Mouse (Mus musculus) right cerebral cortex, postnatal 4 days (tissue): ENCODE measurements around the gene Fer1l5.

Experiments
- DNase-seq: peaks from one replicate; pipeline ENCODE4 v3.0.0-alpha.2; 2022

The Fer1l5 gene

DNA sequence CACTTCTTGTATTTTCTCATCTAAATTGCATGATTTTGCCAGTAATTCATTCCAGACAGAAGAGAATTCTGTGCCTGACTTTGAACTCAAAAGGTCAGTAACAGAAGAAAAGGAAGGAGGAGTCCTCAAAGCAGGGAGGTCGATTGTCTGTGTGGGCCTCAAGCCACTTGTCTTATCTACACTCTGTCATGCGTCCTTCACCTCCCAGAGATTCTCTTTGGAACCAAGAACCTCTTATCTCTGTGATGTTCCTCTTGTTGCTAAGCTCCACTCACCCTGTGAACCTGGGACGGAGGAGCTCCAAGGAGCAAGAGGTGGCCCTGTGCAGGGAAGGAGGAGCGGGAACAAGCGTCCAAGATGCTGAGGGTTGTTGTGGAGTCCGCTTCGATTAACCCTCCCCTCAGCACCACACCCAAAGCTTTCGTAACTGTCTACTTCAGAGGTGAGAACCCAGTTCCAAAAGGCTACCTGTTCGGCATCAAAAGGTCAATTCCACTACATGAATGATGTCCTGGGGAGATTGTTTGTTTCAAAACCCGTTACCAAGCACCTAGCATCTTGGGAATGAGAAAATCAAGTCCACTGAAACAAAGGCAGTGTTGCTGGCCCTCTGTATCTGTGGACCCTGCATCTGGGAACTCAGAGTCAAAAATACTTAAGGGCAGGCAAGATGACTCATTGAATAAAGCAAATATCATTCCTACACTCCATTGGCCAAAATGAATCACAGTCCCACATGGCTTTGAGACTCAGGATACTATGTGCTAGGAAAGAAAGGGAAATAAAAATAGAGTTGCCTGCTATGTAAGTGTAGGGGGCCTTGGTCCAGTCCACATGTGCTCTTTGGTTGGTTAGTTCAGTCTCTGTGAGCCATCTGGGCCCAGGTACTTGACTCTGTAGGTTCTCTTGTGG is at the start of gene Fer1l5:
Gene Fer1l5, plus strand, starts transcription at position 358 of the 912 bp plus-strand sequence.
- DNase-seq = no peak

GRCm38 (mm10) chr1:36323076-36323475 is 49.0 kb upstream of the Fer1l5 start:
- no peak for DNase-seq

GRCm38 (mm10) chr1:36323746-36324448 is 48.2 kb upstream of the Fer1l5 start:
- no peak for DNase-seq

DNA sequence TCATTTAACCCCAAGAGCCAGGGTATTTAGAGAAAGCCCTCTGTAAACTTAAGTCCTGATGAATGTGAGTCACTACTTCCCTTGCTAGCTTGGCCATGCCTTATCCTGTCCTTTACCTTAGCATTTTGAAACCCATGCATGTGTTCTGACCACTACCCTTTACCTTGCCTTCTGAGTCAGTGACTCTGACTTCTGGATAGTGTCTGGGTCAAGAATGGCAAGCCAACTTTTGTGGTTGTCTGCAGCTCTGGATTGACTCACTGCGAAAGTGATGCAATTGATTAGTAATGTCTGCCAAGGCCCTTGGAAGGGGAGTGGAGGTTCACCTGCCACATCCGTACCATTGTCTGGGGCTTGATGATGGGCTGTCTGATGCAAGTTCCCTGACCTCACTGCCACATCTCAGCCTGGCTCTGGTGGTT is 46.2 kb upstream of the Fer1l5 start:
- no peak for DNase-seq

GRCm38 (mm10) chr1:36326815-36327214 is 45.3 kb upstream of the Fer1l5 start:
- DNase-seq = no peak

- DNase-seq = no peak
These were observed 40.3 kb upstream of the Fer1l5 start for GRCm38 (mm10) chr1:36331743-36332142.

DNA sequence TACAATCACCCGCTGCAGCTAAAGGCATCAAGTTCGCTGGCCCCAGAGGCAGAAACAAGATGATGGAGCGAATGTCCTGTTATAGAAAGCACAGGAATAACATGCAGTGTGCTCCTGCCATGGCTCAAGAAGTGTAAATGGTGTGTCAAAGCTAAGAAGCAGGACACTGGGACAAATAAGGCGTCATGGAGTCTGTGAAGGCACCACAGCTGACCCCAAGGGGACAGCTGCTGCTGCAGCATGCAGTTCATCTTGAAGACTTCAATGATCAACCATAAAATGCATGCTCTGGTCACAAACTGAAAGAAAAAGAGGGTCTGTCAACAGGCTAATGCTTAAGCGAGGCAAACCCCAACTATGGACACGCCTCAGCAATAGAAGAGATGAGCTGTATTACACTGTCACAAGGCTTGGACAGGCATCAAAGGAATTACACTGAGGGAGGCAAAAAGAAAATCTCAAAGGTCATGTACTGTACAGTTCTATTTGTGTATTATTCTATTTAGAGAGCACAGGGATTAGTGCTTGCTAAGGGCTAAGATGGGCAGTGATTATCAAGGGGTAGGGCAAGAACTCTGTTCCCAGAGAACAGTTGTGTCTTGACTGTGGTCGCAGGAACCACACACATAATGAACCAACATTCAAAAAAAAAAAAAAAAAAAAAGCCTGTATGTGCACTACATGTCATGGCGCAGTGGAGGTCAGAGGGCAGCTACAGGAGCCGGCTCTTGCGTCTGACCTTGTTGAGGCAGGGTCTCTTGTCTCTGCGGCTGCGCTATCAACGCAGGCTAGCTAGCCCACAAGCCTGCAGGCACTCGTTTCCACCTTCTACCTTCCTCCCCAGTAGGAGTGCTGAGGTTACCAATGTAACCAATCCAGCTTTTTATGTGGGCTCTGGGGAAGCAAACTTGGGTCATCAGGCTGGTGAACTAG is 38.9 kb upstream of the Fer1l5 start:
- no peak for DNase-seq

DNA sequence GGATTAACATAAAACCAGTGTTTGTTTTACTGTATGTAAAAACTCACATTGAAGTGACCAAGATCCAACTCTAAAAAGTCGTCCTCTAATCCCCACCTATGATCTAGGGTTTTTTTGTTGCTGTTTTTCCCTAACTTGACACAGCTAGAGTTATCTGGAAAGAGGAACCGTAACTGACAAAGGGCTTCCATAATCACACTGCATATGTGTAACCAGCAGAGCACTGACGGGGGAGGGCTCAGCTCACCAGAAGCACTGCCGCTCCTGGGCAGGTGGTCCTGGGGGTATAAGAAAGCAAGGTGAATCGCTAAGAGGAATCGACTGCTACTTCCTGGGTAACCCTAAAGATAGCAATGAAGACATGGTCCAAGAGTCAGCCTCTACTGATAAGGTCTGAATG is 29.5 kb upstream of the Fer1l5 start:
- no peak for DNase-seq

DNA sequence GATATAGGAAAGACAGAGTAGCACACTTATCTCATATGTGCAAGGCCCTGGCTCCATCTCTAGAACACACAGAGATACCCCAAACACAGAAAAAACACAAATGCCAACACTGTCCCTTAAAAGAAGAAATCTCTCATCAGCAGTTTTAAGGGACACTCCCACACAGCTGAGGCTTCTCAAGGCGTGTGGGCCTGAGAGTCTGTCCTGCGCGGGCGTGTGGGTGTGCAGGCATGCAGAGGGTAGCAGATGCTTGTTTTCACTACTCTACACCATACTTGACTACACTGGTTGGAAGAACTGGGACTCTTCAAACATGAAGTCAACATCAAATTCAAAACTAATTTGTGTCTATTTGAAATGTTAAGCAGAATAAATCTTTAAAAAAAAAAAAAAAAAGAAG is 19.7 kb upstream of the Fer1l5 start:
- DNase-seq = no peak

GRCm38 (mm10) chr1:36356955-36357695 is 15.0 kb upstream of the Fer1l5 start:
- no peak for DNase-seq

GRCm38 (mm10) chr1:36367698-36368097 is 4.4 kb upstream of the Fer1l5 start:
- DNase-seq = no peak

DNA sequence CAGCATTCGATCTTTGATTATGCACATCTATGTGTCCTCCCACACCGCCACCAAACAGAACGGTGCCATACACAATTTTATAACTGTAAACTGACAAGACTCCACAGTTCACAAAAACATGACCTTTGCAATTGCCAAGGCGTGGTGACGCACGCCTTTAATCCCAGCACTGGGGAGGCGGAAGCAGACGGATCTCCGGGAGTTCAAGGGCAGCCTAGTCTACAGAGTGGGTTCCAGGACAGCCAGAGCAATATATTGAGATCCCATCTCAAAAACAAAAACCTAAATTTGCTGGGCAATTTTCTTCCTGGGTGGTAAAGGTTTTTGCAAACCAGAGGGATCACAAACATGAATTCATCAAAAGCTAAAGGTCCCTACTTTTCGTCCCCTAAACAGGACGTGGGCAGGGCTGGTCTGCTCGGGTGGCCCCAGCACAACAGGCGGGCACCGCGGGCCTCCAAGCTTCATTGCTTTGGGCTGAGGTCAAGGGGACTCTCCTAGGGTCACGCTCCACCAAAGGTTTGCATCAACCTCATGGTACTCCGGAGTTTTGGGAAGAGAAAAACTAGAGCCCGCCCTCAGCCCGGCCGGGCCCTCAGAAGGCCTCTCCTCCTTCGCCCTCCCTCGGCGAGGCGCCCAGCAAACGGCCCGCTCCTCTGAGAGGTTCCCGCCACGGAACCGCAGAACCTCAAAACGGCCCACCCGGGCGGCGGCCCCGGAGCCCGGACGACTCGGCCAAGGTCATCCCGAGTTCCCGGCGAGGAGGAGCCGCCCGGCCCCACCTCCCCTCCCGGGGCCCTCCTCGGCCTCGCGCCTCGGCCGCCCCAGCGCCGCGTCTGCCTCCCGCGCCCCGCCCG is 3.8 kb upstream of the Fer1l5 start:
- peak; percentile 53 for DNase-seq

- peak; percentile 91 for DNase-seq
These were observed 3.0 kb upstream of the Fer1l5 start, which contains the start of gene Kansl3 for GRCm38 (mm10) chr1:36368969-36369645. TSS of gene Kansl3 (minus strand) at chr1:36369181.

DNA sequence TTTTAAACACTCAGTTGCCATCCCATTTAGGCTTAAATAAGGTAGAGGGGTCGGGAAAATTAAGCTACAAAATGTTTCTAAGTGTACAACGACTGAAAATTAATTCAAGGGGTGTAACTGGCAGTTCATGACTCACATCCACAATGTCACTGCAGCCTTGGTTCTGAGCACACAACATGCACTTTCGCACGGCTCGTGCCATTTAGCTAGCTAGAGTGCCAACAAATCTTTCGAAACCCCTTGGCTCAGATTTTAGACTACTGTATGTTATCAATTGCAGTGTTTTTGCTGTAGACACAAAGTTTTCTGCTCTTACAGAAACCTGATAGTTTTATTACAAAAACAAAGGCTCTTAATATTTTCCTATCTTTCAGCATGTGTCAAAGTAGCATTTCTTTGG is 1.2 kb upstream of the Fer1l5 start:
- no peak for DNase-seq

GRCm38 (mm10) chr1:36378880-36379279 is 6.8 kb downstream of the Fer1l5 start:
- DNase-seq = no peak

GRCm38 (mm10) chr1:36379582-36379981 is 7.5 kb downstream of the Fer1l5 start:
- DNase-seq = no peak

GRCm38 (mm10) chr1:36397041-36397440 is 24.9 kb downstream of the Fer1l5 start:
- no peak for DNase-seq

DNA sequence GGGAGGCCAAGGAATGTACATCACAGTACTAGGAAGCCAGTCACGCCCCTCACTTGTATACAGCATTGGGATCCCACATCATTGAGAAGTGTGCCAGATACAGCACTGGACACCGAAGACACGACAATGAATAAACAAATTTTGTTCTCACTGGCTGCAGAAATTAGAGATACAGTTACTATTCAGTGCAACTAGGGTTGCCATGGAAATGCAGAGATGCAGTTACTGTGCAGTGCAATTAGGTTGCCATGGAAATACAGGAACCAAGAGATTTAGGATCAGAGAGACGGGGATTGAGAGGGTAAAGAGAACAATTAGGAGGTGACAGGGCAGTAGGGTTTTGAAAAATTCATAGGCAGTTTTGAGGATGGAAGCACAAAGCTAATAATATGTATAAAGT is 29.4 kb downstream of the Fer1l5 start:
- no peak for DNase-seq

DNA sequence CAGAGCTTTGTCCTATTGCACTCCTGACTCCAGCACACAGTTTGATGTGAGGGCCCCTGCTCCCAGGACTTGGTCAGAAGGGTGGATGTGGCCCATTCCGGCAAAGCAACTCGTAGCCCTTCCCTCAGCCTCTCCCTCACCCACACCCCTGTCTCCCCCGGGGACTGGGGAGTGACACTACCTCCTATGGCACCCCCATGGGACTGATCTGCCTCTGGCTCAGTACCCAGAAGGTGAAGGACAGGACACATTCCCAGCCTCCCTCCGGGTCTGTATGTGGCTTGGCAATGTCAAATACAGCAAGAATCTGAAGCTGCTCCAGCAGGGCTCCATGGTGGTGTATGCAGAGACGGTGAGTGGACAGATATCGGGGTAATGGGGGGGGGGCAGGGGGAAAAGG is 32.4 kb downstream of the Fer1l5 start:
- DNase-seq = no peak

DNA sequence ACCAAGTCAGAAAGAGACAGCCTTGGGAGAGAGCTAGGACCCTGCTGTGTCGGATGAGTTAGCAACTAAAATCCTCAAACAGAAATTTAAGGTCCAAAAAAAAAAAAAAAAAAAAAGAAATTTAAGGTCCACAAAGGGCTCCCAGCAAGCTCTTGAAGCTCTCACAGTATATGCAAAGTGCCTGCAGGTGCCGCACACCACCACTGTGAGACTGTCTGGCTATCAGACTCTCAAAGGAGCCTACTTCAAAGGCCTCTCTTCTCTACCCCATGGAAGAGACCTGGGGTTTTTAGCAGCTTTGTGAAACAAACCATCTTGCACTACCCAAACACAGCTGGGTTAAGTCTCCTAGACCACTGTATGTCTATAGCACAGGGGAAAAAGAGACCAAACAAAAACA is 57.4 kb downstream of the Fer1l5 start:
- DNase-seq = no peak

DNA sequence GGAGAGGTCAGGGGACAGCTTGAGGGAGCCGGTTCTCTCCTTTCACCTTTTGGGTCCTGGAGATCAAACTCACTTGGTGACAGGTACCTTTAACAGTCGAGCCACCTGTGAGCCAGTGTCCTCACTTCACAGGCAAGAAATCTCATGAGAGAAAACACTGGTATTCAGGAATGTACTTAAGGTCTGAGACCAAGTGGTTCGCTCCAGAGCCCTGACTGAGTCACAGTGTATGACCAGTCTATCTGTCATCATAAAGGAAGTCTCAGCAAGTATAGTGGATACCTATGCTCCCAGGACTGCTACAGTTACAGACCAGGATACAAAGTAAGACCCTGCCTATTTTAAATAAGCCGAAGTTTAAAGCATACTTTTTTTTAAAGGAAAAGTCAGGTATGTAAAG is 60.9 kb downstream of the Fer1l5 start:
- DNase-seq = no peak
